Comparison of ENCODE assay signal across 15 mouse cellular contexts in the genomic region with DNA sequence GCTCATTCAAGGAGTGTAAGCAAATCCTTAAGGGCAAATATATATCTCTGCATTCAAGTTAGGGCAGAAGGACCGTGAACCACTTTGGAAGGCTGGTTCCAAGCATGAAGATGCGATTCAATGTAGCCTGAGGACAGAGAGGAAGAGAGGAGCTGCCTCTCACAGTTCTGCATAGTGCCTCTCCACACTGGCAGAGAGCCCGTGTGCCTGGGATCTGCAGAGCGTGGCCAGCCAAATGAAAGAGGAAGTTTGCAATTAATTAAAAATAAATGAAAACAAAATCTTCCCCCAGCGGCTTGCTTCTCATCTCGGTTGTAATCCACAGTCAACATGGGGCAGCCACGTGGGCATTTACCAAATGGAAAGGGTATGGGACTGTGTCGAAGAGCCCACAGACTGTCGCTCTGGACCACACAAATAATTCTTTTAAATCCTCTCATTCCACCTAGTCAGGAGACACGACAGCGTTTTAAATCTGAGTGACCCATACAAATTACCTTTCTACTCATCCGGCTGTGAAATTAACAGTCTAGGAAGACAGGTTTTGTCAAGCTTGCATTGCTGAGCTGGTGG.
DNase-seq lines count a peak whose midpoint lies in the region; ATAC-seq lines count a peak whose summit lies in the region.
"Had no signal": no experiment of that assay in that cellular context is flagged by ENCODE, and none has a peak within 500 bp of the region (broad histone marks: within the 10 kb centered on the region; RNA-seq: fewer than 3 reads in every experiment).

No protein-coding gene starts in this region.

- 69% methylated on average over 12 of the region's 12 CpGs for WGBS in intestine, embryonic 14.5 days
- WGBS in intestine, embryonic 16.5 days = 60% methylated on average over 12 of the region's 12 CpGs
- 75% methylated on average over 12 of the region's 12 CpGs for WGBS in midbrain, embryonic 13.5 days
- 75% methylated on average over 12 of the region's 12 CpGs for WGBS in midbrain, embryonic 11.5 days
- 56% methylated on average over 12 of the region's 12 CpGs for WGBS in kidney, embryonic 16.5 days
- WGBS in neural tube, embryonic 15.5 days = 62% methylated on average over 12 of the region's 12 CpGs

- peak; percentile 49 for DNase-seq in intestine, embryonic 14.5 days (ENCODE audit: low spot score)
- no peak for DNase-seq in midbrain, embryonic 11.5 days (ENCODE audit: low spot score, missing footprints)
- DNase-seq in ovary, adult 18-20 months (ENCODE audit: low spot score) = no peak
- DNase-seq: cerebellum, adult 11 months; gastrocnemius, postnatal 25 days; lung, postnatal 14 days; right cerebral cortex, postnatal 25 days; thymus, adult 2 months had no signal

- no peaks in the 10 kb centered on the region for H3K4me1 ChIP-seq in intestine, embryonic 14.5 days (replicated peaks; ENCODE audit: control insufficient read depth, insufficient read depth, low read length)
- no peaks in the 10 kb centered on the region for H3K4me1 ChIP-seq in intestine, embryonic 16.5 days (ENCODE audit: control insufficient read depth, insufficient read depth, low read length)
- H3K4me1 ChIP-seq in midbrain, embryonic 13.5 days (replicated peaks) = no peaks in the 10 kb centered on the region
- no peaks in the 10 kb centered on the region for H3K4me1 ChIP-seq in midbrain, embryonic 11.5 days (ENCODE audit: control insufficient read depth, insufficient read depth, low read length)
- H3K4me1 ChIP-seq in kidney, embryonic 16.5 days (ENCODE audit: insufficient read depth, low read length) = no peaks in the 10 kb centered on the region
- 0 out of 2 replicates have a peak, but pooled peaks cover 5% of the 10 kb centered on the region for H3K4me1 ChIP-seq in neural tube, embryonic 15.5 days
- H3K4me1 ChIP-seq: heart, embryonic 13.5 days; limb, embryonic 15.5 days had no signal

- H3K9ac ChIP-seq in intestine, embryonic 14.5 days (ENCODE audit: low read length) = no peak overlapping the region
- H3K9ac ChIP-seq in intestine, embryonic 16.5 days (ENCODE audit: low read depth, low read length) = no peak overlapping the region
- no peak overlapping the region for H3K9ac ChIP-seq in midbrain, embryonic 13.5 days (replicated peaks)
- H3K9ac ChIP-seq in midbrain, embryonic 11.5 days (ENCODE audit: low read length) = no peak overlapping the region
- no peak overlapping the region for H3K9ac ChIP-seq in kidney, embryonic 16.5 days (replicated peaks; ENCODE audit: low read length)
- H3K9ac ChIP-seq in neural tube, embryonic 15.5 days (replicated peaks) = no peak overlapping the region
- H3K9ac ChIP-seq: heart, embryonic 13.5 days; limb, embryonic 15.5 days had no signal

- H3K9me3 ChIP-seq in intestine, embryonic 14.5 days (ENCODE audit: control insufficient read depth, low read length) = no peaks in the 10 kb centered on the region
- no peaks in the 10 kb centered on the region for H3K9me3 ChIP-seq in intestine, embryonic 16.5 days (ENCODE audit: control insufficient read depth, low read length)
- H3K9me3 ChIP-seq in midbrain, embryonic 13.5 days = no peaks in the 10 kb centered on the region
- no peaks in the 10 kb centered on the region for H3K9me3 ChIP-seq in midbrain, embryonic 11.5 days (ENCODE audit: control insufficient read depth, low read length)
- H3K9me3 ChIP-seq in kidney, embryonic 16.5 days (ENCODE audit: low read length) = no peaks in the 10 kb centered on the region
- H3K9me3 ChIP-seq in neural tube, embryonic 15.5 days (replicated peaks) = no peaks in the 10 kb centered on the region
- H3K9me3 ChIP-seq: heart, embryonic 13.5 days; limb, embryonic 15.5 days had no signal

- H3K36me3 ChIP-seq in intestine, embryonic 14.5 days (ENCODE audit: control insufficient read depth, insufficient read depth, low read length) = no peaks in the 10 kb centered on the region
- no peaks in the 10 kb centered on the region for H3K36me3 ChIP-seq in intestine, embryonic 16.5 days (ENCODE audit: control insufficient read depth, insufficient read depth, low read length)
- H3K36me3 ChIP-seq in midbrain, embryonic 13.5 days = no peaks in the 10 kb centered on the region
- H3K36me3 ChIP-seq in midbrain, embryonic 11.5 days (ENCODE audit: control insufficient read depth, insufficient read depth, low read length) = no peaks in the 10 kb centered on the region
- H3K36me3 ChIP-seq in kidney, embryonic 16.5 days (ENCODE audit: insufficient read depth, low read length) = no peaks in the 10 kb centered on the region
- no peaks in the 10 kb centered on the region for H3K36me3 ChIP-seq in neural tube, embryonic 15.5 days
- H3K36me3 ChIP-seq: heart, embryonic 13.5 days; limb, embryonic 15.5 days had no signal

- ATAC-seq in intestine, embryonic 14.5 days (replicated peaks; ENCODE audit: low FRiP score, low TSS enrichment, low read depth) = no peak
- no peak for ATAC-seq in intestine, embryonic 16.5 days
- peak; percentile 60; the same call in 1 of the 2 replicates for ATAC-seq in midbrain, embryonic 13.5 days
- no peak for ATAC-seq in midbrain, embryonic 11.5 days (ENCODE audit: low FRiP score)
- ATAC-seq in kidney, embryonic 16.5 days (ENCODE audit: low FRiP score, low TSS enrichment) = peak; percentile 46; the same call in 1 of the 2 replicates
- peak; percentile 73; the same call in 1 of the 2 replicates for ATAC-seq in neural tube, embryonic 15.5 days (ENCODE audit: low FRiP score)
- ATAC-seq: CD4-positive, CD25-positive, alpha-beta regulatory T cell, adult 4 months had no signal

- H3K4me3 ChIP-seq in intestine, embryonic 14.5 days (ENCODE audit: low read depth, low read length) = no peak overlapping the region
- no peak overlapping the region for H3K4me3 ChIP-seq in intestine, embryonic 16.5 days (ENCODE audit: low read length)
- no peak overlapping the region for H3K4me3 ChIP-seq in midbrain, embryonic 13.5 days (replicated peaks)
- H3K4me3 ChIP-seq in midbrain, embryonic 11.5 days (ENCODE audit: low read depth, low read length) = no peak overlapping the region
- no peak overlapping the region for H3K4me3 ChIP-seq in kidney, embryonic 16.5 days (ENCODE audit: low read length)
- H3K4me3 ChIP-seq in neural tube, embryonic 15.5 days (replicated peaks) = no peak overlapping the region
- H3K4me3 ChIP-seq: heart, embryonic 13.5 days; limb, embryonic 15.5 days had no signal

- H3K4me2 ChIP-seq in intestine, embryonic 14.5 days (ENCODE audit: low read length) = no peak overlapping the region
- H3K4me2 ChIP-seq in intestine, embryonic 16.5 days (ENCODE audit: low read depth, low read length) = no peak overlapping the region
- no peak overlapping the region for H3K4me2 ChIP-seq in midbrain, embryonic 13.5 days (replicated peaks)
- H3K4me2 ChIP-seq in midbrain, embryonic 11.5 days = no peak overlapping the region
- 0 out of 2 replicates have a peak overlapping the region, but pooled peaks have one; percentile 16 for H3K4me2 ChIP-seq in kidney, embryonic 16.5 days (replicated peaks; ENCODE audit: low read depth, low read length)
- H3K4me2 ChIP-seq in neural tube, embryonic 15.5 days = peak overlapping the region; percentile 32
- H3K4me2 ChIP-seq: heart, embryonic 13.5 days; limb, embryonic 15.5 days had no signal

- H3K27ac ChIP-seq in intestine, embryonic 14.5 days (ENCODE audit: low read depth) = no peak overlapping the region
- H3K27ac ChIP-seq in intestine, embryonic 16.5 days (ENCODE audit: low read length) = no peak overlapping the region
- H3K27ac ChIP-seq in midbrain, embryonic 13.5 days = no peak overlapping the region
- H3K27ac ChIP-seq in midbrain, embryonic 11.5 days (ENCODE audit: low read depth, low read length) = no peak overlapping the region
- H3K27ac ChIP-seq in kidney, embryonic 16.5 days (ENCODE audit: low read length) = no peak overlapping the region
- no peak overlapping the region for H3K27ac ChIP-seq in neural tube, embryonic 15.5 days (replicated peaks)
- H3K27ac ChIP-seq: heart, embryonic 13.5 days; limb, embryonic 15.5 days had no signal

- no peaks in the 10 kb centered on the region for H3K27me3 ChIP-seq in intestine, embryonic 14.5 days (replicated peaks; ENCODE audit: control insufficient read depth, insufficient read depth, low read length)
- H3K27me3 ChIP-seq in intestine, embryonic 16.5 days (replicated peaks; ENCODE audit: control insufficient read depth, insufficient read depth, low read length) = no peaks in the 10 kb centered on the region
- no peaks in the 10 kb centered on the region for H3K27me3 ChIP-seq in midbrain, embryonic 13.5 days
- no peaks in the 10 kb centered on the region for H3K27me3 ChIP-seq in midbrain, embryonic 11.5 days (ENCODE audit: control insufficient read depth, insufficient read depth, low read length)
- no peaks in the 10 kb centered on the region for H3K27me3 ChIP-seq in kidney, embryonic 16.5 days (ENCODE audit: insufficient read depth, low read length)
- H3K27me3 ChIP-seq in neural tube, embryonic 15.5 days (replicated peaks) = no peaks in the 10 kb centered on the region
- H3K27me3 ChIP-seq: heart, embryonic 13.5 days; limb, embryonic 15.5 days had no signal

Comparison
In these comparisons a context has a peak if more than half of its experiments do, and no peak if none do; other contexts are left out.
1. ATAC-seq: peak in midbrain, embryonic 13.5 days (single experiment), kidney, embryonic 16.5 days (single experiment) and neural tube, embryonic 15.5 days (single experiment); none in intestine, embryonic 14.5 days (single experiment), intestine, embryonic 16.5 days (single experiment) and midbrain, embryonic 11.5 days (single experiment).
2. H3K4me2 ChIP-seq: peak in kidney, embryonic 16.5 days (single experiment) and neural tube, embryonic 15.5 days (single experiment); none in intestine, embryonic 14.5 days (single experiment), intestine, embryonic 16.5 days (single experiment), midbrain, embryonic 13.5 days (single experiment) and midbrain, embryonic 11.5 days (single experiment).